Mouse (Mus musculus) C2C12 (cell line): ENCODE results near the gene Igtp. TPM values are rescaled to one million over a fixed set of nuclear protein-coding genes. Genes with fewer than 3 reads are reported as not detected.
"Not testable (repeated sequence)": the region's sequence is repeated elsewhere in the genome, so short reads cannot be mapped to it uniquely, and the experiment has no call there.

Experiments
- H3K27me3 ChIP-seq: one replicate; pipeline ENCODE4 v1.6.1; 2011; ENCODE audit not compliant: control insufficient read depth, insufficient read depth, insufficient read length
- H3K36me3 ChIP-seq: one replicate; pipeline ENCODE4 v1.6.1; 2011; ENCODE audit not compliant: control insufficient read depth, insufficient read depth
- H3K4me3 ChIP-seq: one replicate; pipeline ENCODE4 v1.5.1; 2011; ENCODE audit warnings: mild to moderate bottlenecking, control low read depth; ENCODE audit not compliant: poor library complexity, insufficient read depth, severe bottlenecking
- H3K79me2 ChIP-seq: one replicate; pipeline ENCODE4 v1.6.1; 2011; ENCODE audit not compliant: control insufficient read depth, insufficient read depth
- H3K79me3 ChIP-seq: one replicate; pipeline ENCODE4 v1.6.1; 2011; ENCODE audit warnings: low read depth, control low read depth
- H3ac ChIP-seq: one replicate; pipeline ENCODE3; 2011; ENCODE audit warnings: low read depth; ENCODE audit not compliant: control insufficient read depth, insufficient read length
- CEBPB ChIP-seq: IDR thresholded peaks from one replicate; pipeline ENCODE4 v1.6.1; 2011; ENCODE audit warnings: low read depth, mild to moderate bottlenecking, control low read depth, moderate library complexity
- CTCF ChIP-seq: IDR thresholded peaks from one replicate; pipeline ENCODE4 v1.5.1; 2011; ENCODE audit not compliant: control insufficient read depth, insufficient read depth, insufficient read length
- FOSL1 ChIP-seq: IDR thresholded peaks from one replicate; pipeline ENCODE4 v1.8.0; 2011; ENCODE audit warnings: mild to moderate bottlenecking, low read length; ENCODE audit not compliant: poor library complexity, insufficient read depth, severe bottlenecking
- MAX ChIP-seq: IDR thresholded peaks from one replicate; pipeline ENCODE4 v1.6.1; 2011; ENCODE audit warnings: mild to moderate bottlenecking, control low read depth
- MYOD1 ChIP-seq: IDR thresholded peaks from one replicate; pipeline ENCODE4 v1.6.1; 2011; ENCODE audit warnings: low read depth; ENCODE audit not compliant: control insufficient read depth, insufficient read length
- MYOG ChIP-seq: IDR thresholded peaks from one replicate; pipeline ENCODE4 v1.6.1; 2011; ENCODE audit not compliant: control insufficient read depth, insufficient read length; ENCODE audit errors: extremely low read depth
- USF1 ChIP-seq: IDR thresholded peaks from one replicate; pipeline ENCODE4 v1.6.1; 2011; ENCODE audit warnings: low read depth, mild to moderate bottlenecking, control low read depth, moderate library complexity
- polyA plus RNA-seq: library from polyadenylated mRNA; unstranded; fragments of >200 nt; fragmentation: generic; extraction: Trizol; gene quantifications from one replicate; pipeline ENCODE4 v1.2.1, GENCODE M21; 2012; ENCODE audit warnings: missing spikeins

Igtp gene
- polyA plus RNA-seq, 1 experiment, result 0.12 TPM

DNA sequence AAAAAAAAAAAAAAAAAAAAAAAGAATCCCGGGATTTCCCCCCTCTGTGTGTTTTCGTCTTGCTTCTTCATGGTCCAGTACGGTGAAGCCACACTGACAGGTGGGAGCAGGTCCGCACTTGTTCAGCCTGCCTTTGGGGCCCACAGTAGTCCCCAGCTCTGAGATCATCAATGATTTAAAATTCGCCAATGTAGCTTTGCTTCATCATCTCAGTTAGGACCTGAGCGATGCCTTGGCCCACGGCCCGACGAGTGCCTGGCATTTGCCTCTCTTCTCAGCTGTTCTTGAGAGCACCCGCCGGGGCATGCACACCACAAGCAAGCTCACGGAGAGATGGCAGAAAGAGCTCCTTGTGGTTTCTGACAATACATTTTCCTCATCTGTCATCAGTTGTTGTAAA, 1.7 kb downstream of the Igtp start:
- Histone ChIP-seq H3K36me3 (no peaks in the 10 kb centered on the region), H3ac (no peak overlapping the region), H3K79me3 (no peaks in the 10 kb centered on the region), H3K4me3 (no peak overlapping the region), H3K79me2 (no peaks in the 10 kb centered on the region), H3K27me3 (peaks cover 6% of the 10 kb centered on the region)
- TF ChIP-seq FOSL1 (no peak), MYOD1 (no peak), CTCF (no peak), MYOG (no peak), MAX (no peak), USF1 (no peak)

DNA sequence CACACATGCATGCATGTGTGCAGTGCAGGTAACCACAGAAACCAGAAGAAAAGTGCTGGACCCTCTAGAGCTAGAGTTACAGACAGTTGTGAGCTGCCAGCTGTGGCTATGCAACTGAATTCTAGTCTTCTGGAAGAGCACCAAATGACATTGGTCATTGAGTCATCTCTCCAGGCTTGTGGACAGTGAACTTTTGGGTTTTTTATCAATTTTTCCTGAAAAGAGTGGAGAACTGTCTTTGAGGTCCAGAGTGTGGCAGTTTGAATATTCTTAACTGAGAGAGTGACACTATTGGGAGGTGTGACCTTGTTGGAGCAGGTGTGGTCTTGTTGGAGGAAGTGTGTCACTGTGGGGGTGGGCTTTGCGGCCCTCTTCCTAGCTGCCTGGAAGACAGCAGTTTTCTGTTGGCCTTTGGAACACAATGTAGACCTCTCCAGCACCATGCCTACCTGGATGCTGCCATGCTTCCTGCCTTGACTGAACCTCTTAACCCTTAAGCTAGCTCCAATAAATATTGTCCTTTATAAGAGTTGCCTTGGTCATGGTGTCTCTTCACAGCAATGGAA, 11.0 kb downstream of the Igtp start:
- H3K4me3 ChIP-seq, result no peak overlapping the region
- H3ac ChIP-seq, result no peak overlapping the region
- no peaks in the 10 kb centered on the region for H3K79me3 ChIP-seq
- no peaks in the 10 kb centered on the region for H3K79me2 ChIP-seq
- TF ChIP-seq CTCF (no peak), CEBPB (no peak), MYOD1 (no peak)
- no peaks in the 10 kb centered on the region for H3K36me3 ChIP-seq
- H3K27me3 ChIP-seq, result peaks cover 13% of the 10 kb centered on the region

DNA sequence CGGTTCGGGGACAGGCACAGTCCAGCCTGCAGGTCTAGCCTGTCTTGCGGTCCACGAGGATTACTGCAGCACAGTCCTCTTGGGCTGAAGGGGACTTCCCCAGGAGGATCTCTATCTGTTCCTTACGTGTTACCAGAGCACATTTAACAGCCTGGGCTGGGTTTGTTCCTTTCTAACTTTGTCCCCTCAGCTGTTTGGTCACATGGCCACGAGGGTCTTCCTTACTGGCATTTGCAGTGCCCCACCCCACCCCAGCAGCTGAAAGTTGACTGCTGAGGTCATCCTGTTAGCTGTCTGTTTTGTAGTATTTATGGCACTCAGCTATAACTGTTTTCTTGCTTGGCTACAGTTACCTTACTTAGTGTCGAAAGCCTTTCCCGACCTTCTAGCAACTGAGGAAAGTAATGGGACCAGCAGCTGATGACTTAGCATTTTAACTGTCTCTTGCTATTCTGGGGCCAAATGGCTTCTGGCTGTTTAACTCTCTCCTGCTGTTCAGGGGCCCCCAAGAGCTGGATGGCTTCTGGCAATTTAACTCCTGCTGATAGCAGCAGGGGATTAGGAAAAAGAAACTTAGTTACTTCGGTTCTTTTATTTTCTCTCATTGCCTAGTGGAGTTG, 11.8 kb downstream of the Igtp start:
- H3K27me3 ChIP-seq, result peaks cover 8% of the 10 kb centered on the region
- H3K79me3 ChIP-seq, result no peaks in the 10 kb centered on the region
- H3K79me2 ChIP-seq, result no peaks in the 10 kb centered on the region
- no peak overlapping the region for H3ac ChIP-seq
- no peak overlapping the region for H3K4me3 ChIP-seq
- TF ChIP-seq MYOG (no peak), FOSL1 (no peak), USF1 (no peak), MYOD1 (no peak), CTCF (no peak), MAX (no peak), CEBPB (no peak)
- no peaks in the 10 kb centered on the region for H3K36me3 ChIP-seq

DNA sequence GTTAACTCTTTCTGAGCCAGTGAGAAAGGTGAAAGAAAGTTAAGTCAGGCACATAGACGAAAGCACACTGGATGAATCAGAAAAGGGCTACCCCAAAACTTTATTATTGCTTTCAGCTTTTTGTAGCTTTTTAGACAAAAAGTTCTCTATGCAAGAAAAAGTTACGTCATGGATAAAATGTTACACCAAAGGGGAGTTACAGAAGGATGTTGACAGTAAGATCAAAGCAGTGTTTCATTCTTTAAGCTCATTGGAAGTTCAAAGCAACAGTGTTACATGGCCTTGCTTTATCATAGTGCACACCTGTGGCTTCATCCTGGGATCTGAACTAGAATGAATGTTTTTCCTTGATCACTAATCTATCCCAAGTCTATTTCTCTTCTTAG, 12.3 kb downstream of the Igtp start:
- Histone ChIP-seq H3K79me2 (no peaks in the 10 kb centered on the region), H3K36me3 (no peaks in the 10 kb centered on the region), H3K27me3 (peaks cover 4% of the 10 kb centered on the region), H3K4me3 (no peak overlapping the region), H3K79me3 (no peaks in the 10 kb centered on the region), H3ac (no peak overlapping the region)
- TF ChIP-seq CEBPB (no peak), MYOG (no peak), MYOD1 (no peak), USF1 (no peak), CTCF (no peak), FOSL1 (no peak), MAX (no peak)

DNA sequence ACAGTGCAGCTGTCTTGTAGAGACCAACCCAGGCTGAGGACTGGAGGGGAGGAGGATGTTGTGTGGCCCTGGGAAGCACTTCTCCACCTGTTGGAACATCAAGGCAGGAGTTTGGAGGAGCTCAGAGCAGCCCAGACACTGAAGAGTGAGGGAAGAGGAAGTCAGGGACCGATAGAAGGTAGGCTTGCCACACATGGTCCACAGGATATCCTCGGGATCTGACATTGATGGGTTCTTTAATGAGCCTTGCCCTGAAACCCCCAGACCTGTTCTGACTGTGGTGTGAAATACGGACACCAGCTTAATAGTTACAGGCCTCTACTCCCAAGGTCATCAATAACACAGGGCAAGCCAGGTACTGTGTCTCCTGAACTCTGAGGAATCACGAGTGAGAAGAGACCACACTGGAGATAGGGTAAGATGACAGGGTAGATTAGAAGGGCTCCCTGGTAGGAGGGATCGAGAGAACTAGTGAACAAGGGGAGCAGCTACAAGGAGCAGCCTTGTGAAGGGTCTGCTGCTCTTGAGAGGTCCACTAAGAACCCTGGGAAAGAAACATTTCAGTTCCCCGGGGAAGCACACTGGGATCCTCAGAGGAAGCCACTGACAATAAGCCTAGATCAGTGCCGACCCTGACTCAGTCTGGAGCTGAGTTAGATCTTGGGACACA, 14.5 kb downstream of the Igtp start:
- Histone ChIP-seq H3K27me3 (no peaks in the 10 kb centered on the region), H3ac (no peak overlapping the region), H3K79me3 (no peaks in the 10 kb centered on the region), H3K79me2 (no peaks in the 10 kb centered on the region), H3K36me3 (no peaks in the 10 kb centered on the region), H3K4me3 (no peak overlapping the region)
- TF ChIP-seq USF1, result no peak
- TF ChIP-seq MYOG, result no peak
- TF ChIP-seq CTCF, result no peak
- no peak for TF ChIP-seq MAX
- TF ChIP-seq CEBPB, result no peak
- TF ChIP-seq FOSL1, result no peak
- no peak for TF ChIP-seq MYOD1

DNA sequence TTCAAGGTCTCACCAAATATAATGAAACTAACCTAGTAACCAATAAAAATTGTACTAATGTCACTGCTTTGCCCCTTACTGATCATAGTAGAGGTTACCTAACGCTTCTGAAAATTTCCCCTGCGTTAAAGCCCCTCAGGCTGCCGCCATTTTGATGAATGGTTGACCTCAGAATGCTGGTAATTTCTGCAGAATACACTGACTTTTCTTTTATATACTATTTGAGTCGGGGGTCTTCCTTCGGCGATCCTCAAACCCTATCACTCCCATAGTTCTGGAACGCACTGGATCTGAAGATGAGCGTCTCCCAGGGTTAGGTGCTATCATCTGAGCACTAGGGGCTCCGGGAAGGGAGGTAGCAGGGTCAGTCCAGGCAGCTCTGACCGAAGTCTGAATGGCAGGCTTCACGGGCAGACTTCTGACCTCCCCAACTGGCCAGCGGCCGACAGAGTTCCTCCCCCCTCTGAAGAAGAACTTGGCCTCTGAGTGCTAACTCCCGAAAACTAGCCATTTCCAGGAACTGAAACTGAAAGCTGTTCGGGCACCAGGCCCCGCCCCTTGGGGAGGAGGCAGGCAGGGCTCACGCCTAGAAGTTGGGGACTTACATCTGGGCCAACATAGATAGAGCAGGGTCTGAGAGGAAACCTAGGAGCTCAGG, 15.2 kb downstream of the Igtp start:
- no peak overlapping the region for H3K4me3 ChIP-seq
- H3K79me2 ChIP-seq, result no peaks in the 10 kb centered on the region
- TF ChIP-seq USF1, result no peak
- TF ChIP-seq CTCF, result no peak

DNA sequence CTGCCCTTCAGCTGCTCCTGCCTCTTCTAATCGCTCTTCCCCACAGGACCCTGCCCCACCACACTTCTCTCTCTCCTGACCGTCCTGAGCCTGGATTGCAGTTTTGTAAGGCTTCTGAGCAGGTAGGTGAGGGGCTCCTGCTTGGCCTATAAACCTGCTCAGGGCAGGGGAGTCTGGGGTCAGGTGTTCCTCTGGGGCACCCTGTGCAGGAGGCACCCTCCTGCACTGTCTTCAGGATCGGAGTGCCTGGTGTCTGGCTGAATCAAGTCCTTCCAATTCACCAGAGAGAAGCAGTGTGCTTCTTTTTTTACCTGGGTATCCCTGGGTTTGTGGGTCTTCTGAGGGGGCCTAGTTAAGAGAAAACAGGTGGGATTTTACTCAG, 15.7 kb downstream of the Igtp start:
- not testable (repeated sequence) for H3K36me3 ChIP-seq, H3K79me2 ChIP-seq, H3ac ChIP-seq, H3K27me3 ChIP-seq, H3K79me3 ChIP-seq, H3K4me3 ChIP-seq

More for the DNA sequence above, 15.2 kb downstream of the Igtp start:
- H3ac ChIP-seq, result no peak overlapping the region
- H3K36me3 ChIP-seq, result no peaks in the 10 kb centered on the region
- no peaks in the 10 kb centered on the region for H3K27me3 ChIP-seq
- no peaks in the 10 kb centered on the region for H3K79me3 ChIP-seq
